Mouse (Mus musculus) heart, postnatal 0 days (tissue): ENCODE results near the gene Sco2. TPM values are rescaled to one million over a fixed set of nuclear protein-coding genes. Genes with fewer than 3 reads are reported as not detected.
A peak's percentile ranks its signal among the peaks of the same experiment; 100 is the strongest.

Experiments used
- ATAC-seq: fragments of 200-750 bp; cut with Nextera tagmentation; 2 replicates; pipeline ENCODE4 v1.8.0; 2017; ENCODE audit warnings: low read depth, moderate number of reproducible peaks, moderate library complexity; ENCODE audit not compliant: insufficient read depth
- DNase-seq: peaks from one replicate; pipeline ENCODE4 v3.0.0-alpha.2; 2016; ENCODE audit warnings: low spot score
- H3K27ac ChIP-seq: fragments of 300-500 bp; sonication (generic); 2 replicates; pipeline ENCODE4 v1.5.1; 2014; ENCODE audit warnings: low read depth, mild to moderate bottlenecking
- H3K27me3 ChIP-seq: fragments of 300-500 bp; sonication (generic); 2 replicates; pipeline ENCODE4 v1.6.1; 2014; ENCODE audit warnings: low read length, mixed read lengths; ENCODE audit not compliant: control insufficient read depth, insufficient read depth
- H3K36me3 ChIP-seq: fragments of 300-500 bp; sonication (generic); replicated peaks from 2 replicates; pipeline ENCODE4 v1.6.1; 2014; ENCODE audit warnings: low read length, mixed read lengths; ENCODE audit not compliant: control insufficient read depth, insufficient read depth
- H3K4me1 ChIP-seq: fragments of 300-500 bp; sonication (generic); 2 replicates; pipeline ENCODE4 v1.6.1; 2014; ENCODE audit warnings: antibody characterized with exemption; ENCODE audit not compliant: control insufficient read depth, insufficient read depth
- H3K4me2 ChIP-seq: fragments of 300-500 bp; sonication (generic); 2 replicates; pipeline ENCODE4 v1.6.1; 2014; ENCODE audit warnings: low read depth, mild to moderate bottlenecking, low read length, moderate library complexity
- H3K4me3 ChIP-seq: fragments of 300-500 bp; sonication (generic); 2 replicates; pipeline ENCODE4 v1.5.1; 2014; ENCODE audit warnings: low read depth, low read length
- H3K9ac ChIP-seq: fragments of 300-500 bp; sonication (generic); replicated peaks from 2 replicates; pipeline ENCODE4 v1.6.1; 2014; ENCODE audit warnings: low read depth, low read length, mixed read lengths
- H3K9me3 ChIP-seq: fragments of 300-500 bp; sonication (generic); replicated peaks from 2 replicates; pipeline ENCODE4 v1.6.1; 2016; ENCODE audit warnings: low read length; ENCODE audit not compliant: control insufficient read depth
- CTCF ChIP-seq: IDR thresholded peaks from 2 replicates; pipeline ENCODE4 v1.5.1; 2016; ENCODE audit warnings: antibody characterized with exemption, control low read depth, low read depth
- EP300 ChIP-seq: IDR thresholded peaks from 2 replicates; pipeline ENCODE4 v1.6.1; 2016; ENCODE audit warnings: antibody characterized with exemption, low read depth
- WGBS: fragments of 180-500 bp; shearing (Covaris S2); extraction: QIAGEN DNeasy Blood & Tissue Kit; methylation state at CpG from one replicate; pipeline ENCODE4 v1.1.7; 2014; 5-methylcytosine and 5-hydroxymethylcytosine counted together
- polyA plus RNA-seq: library from polyadenylated mRNA; unstranded; fragments of >200 nt; fragmentation: Nextera tagmentation; extraction: Ambion mirVana; gene quantifications from 2 replicates; pipeline ENCODE4 v1.2.1, GENCODE M21; 2015
- total RNA-seq: library from RNA; depleted of rRNA; stranded (reverse); fragments of >200 nt; gene quantifications from 2 replicates; pipeline ENCODE4 v1.2.3, GENCODE M21; 2014; ENCODE audit warnings: low replicate concordance; rRNA removed

Sco2 gene
- total and polyA plus RNA-seq, 2 experiments from 2014 or later: 9.4 to 30.6 TPM

DNA sequence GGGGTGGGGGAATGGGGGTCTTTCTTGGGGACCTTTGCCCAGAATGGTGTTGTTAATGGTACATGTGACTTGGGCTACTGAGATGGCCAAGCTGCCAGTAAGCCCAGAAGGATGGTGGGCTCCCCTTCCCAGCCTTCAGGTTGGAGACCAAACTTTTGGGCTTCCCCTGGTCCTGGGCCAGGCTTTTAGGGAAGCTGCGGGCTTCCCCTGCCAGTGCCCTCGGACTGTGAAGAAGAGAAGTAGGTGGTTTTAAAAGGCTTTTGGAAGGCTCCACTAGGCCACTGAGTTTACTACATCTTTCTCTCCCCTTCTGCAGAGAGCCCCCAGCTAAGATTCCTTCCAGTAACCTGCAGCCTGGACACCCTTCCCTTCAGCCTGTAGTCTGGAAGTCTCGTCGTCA lies 50.0 kb downstream of the Sco2 start:
- no peak overlapping the region for H3K9ac ChIP-seq
- peaks cover 25% of the 10 kb centered on the region for H3K27me3 ChIP-seq
- H3K4me1 ChIP-seq: peaks cover 4% of the 10 kb centered on the region; the same call in 1 of the 2 replicates
- DNase-seq (no peak), ATAC-seq (no peak)
- no peaks in the 10 kb centered on the region for H3K36me3 ChIP-seq
- H3K27ac ChIP-seq: no peak overlapping the region
- H3K4me3 ChIP-seq: no peak overlapping the region
- no peak overlapping the region for H3K4me2 ChIP-seq
- WGBS: 86% methylated on average over 4 of the region's 4 CpGs
- H3K9me3 ChIP-seq: no peaks in the 10 kb centered on the region
- TF ChIP-seq CTCF: no peak
- TF ChIP-seq EP300: no peak

DNA sequence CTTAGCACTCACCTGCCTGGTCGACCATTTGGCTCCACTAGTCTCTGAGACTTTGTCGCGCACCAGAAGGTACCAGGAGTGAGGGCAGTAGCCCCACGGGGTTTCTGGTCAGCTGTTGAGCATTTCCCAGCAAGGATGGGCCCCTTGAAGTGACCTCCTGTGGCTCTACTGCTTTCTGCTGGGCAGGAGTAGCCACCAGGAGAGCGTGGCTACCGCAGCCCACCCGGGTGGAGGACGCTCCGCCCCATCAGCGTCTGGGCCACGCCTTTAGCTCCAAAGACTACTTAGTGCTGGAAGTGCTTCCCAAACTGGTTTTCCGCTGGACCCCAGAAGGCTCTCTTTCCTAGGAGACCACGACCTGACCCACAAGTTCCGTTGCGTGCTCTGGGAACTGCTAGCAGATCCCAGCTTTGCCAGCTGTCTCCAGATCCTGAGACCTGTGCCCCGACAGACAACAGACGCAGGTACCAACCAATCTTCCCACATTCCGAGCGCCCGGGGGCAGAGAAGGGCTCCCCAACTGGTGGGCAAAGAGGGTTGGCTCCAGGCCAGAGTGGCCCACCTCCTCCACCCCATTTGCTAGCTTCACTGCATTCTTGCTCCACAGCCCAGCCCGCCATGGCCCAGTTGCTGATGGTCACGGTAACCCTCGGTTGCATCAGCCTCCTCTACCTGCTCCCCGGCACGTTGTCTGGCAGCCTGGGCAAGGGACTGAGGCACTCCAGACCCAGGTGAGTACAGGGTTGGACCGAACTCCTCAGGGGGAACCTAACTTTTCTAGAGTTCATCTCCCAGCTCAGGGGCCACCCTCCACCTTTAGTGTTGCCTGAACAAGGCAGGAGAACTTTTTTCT lies 50.8 kb downstream of the Sco2 start, which contains the start of gene Adm2:
Gene Adm2, plus strand, starts transcription at position 51 of the 853 bp plus-strand sequence.
- 5% methylated on average over 26 of the region's 26 CpGs for WGBS
- Histone ChIP-seq H3K4me2 (peak within 1 kb of the TSS; percentile 55), H3K9ac (no peak within 1 kb of the TSS), H3K27me3 (peaks cover 25% of the 10 kb centered on the region), H3K27ac (no peak within 1 kb of the TSS), H3K4me3 (peak within 1 kb of the TSS; percentile 21), H3K4me1 (peaks cover 4% of the 10 kb centered on the region; the same call in 1 of the 2 replicates), H3K9me3 (no peaks in the 10 kb centered on the region), H3K36me3 (no peaks in the 10 kb centered on the region)
- TF ChIP-seq EP300 (no peak), CTCF (no peak)
- no peak for DNase-seq
- no peak; the same call in 1 of the 2 replicates for ATAC-seq

Other genes with a start within 250 kb of the Sco2 start
- 14.9 and 17.4 TPM in 2 replicates for gene Hdac10, start 245.1 kb downstream of the Sco2 start, total RNA-seq
- gene Hdac10, start 245.1 kb downstream of the Sco2 start, polyA plus RNA-seq: 10.7 and 10.8 TPM in 2 replicates
- 7.1 and 55.2 TPM in 2 replicates for gene Mapk12, start 233.1 kb downstream of the Sco2 start, total RNA-seq
- gene Mapk12, start 233.1 kb downstream of the Sco2 start, polyA plus RNA-seq: 18.6 and 18.9 TPM in 2 replicates
- gene Mapk11, start 224.2 kb downstream of the Sco2 start, total RNA-seq: 1.0 and 4.9 TPM in 2 replicates
- gene Mapk11, start 224.2 kb downstream of the Sco2 start, polyA plus RNA-seq: 2.5 and 2.6 TPM in 2 replicates
- gene Plxnb2, start 193.1 kb downstream of the Sco2 start, total RNA-seq: 153 and 199 TPM in 2 replicates
- 51.6 and 54.5 TPM in 2 replicates for gene Plxnb2, start 193.1 kb downstream of the Sco2 start, polyA plus RNA-seq
- gene Dennd6b, start 177.3 kb downstream of the Sco2 start, total RNA-seq: 15.2 and 19.2 TPM in 2 replicates
- gene Dennd6b, start 177.3 kb downstream of the Sco2 start, polyA plus RNA-seq: 14.5 and 14.8 TPM in 2 replicates
- gene Ppp6r2, start 162.3 kb downstream of the Sco2 start, total RNA-seq: 65.1 and 98.4 TPM in 2 replicates
- gene Ppp6r2, start 162.3 kb downstream of the Sco2 start, polyA plus RNA-seq: 27.4 and 27.7 TPM in 2 replicates
- 113 and 147 TPM in 2 replicates for gene Sbf1, start 58.5 kb downstream of the Sco2 start, total RNA-seq
- gene Sbf1, start 58.5 kb downstream of the Sco2 start, polyA plus RNA-seq: 17.7 and 25.6 TPM in 2 replicates
- gene Adm2, start 51.1 kb downstream of the Sco2 start, total RNA-seq: not detected in 2 replicates
- gene Adm2, start 51.1 kb downstream of the Sco2 start, polyA plus RNA-seq: not detected in 2 replicates
- not detected in 2 replicates for gene Miox, start 39.4 kb downstream of the Sco2 start, total RNA-seq
- not detected in 2 replicates for gene Miox, start 39.4 kb downstream of the Sco2 start, polyA plus RNA-seq
- gene Lmf2, start 18.2 kb downstream of the Sco2 start, total RNA-seq: 26.9 and 33.5 TPM in 2 replicates
- 31.4 and 33.3 TPM in 2 replicates for gene Lmf2, start 18.2 kb downstream of the Sco2 start, polyA plus RNA-seq
- 83.8 and 136 TPM in 2 replicates for gene Ncaph2, start 18.1 kb downstream of the Sco2 start, total RNA-seq
- gene Ncaph2, start 18.1 kb downstream of the Sco2 start, polyA plus RNA-seq: 59.4 and 64.3 TPM in 2 replicates
- gene Tymp, start 3.2 kb upstream of the Sco2 start, total RNA-seq: 1.6 and 7.2 TPM in 2 replicates
- gene Tymp, start 3.2 kb upstream of the Sco2 start, polyA plus RNA-seq: 1.3 and 1.4 TPM in 2 replicates
- 0.46 TPM in 1 of 2 replicates, not detected in the other for gene Odf3b, start 5.4 kb upstream of the Sco2 start, total RNA-seq
- 0.67 and 1.7 TPM in 2 replicates for gene Odf3b, start 5.4 kb upstream of the Sco2 start, polyA plus RNA-seq
- not detected in 2 replicates for gene Klhdc7b, start 11.1 kb upstream of the Sco2 start, total RNA-seq
- not detected in 2 replicates for gene Klhdc7b, start 11.1 kb upstream of the Sco2 start, polyA plus RNA-seq
- gene Syce3, start 36.7 kb upstream of the Sco2 start, total RNA-seq: not detected in 2 replicates
- gene Syce3, start 36.7 kb upstream of the Sco2 start, polyA plus RNA-seq: not detected in 2 replicates
- gene Cpt1b, start 52.0 kb upstream of the Sco2 start, total RNA-seq: 600 and 674 TPM in 2 replicates
- gene Cpt1b, start 52.0 kb upstream of the Sco2 start, polyA plus RNA-seq: 400 and 412 TPM in 2 replicates
- 0.12 TPM in 1 of 2 replicates, not detected in the other for gene C730034F03Rik, start 55.7 kb upstream of the Sco2 start, total RNA-seq
- gene C730034F03Rik, start 55.7 kb upstream of the Sco2 start, polyA plus RNA-seq: 2.0 and 2.4 TPM in 2 replicates
- 0.08 and 2.4 TPM in 2 replicates for gene Gm44502, start 55.9 kb upstream of the Sco2 start, total RNA-seq
- gene Gm44502, start 55.9 kb upstream of the Sco2 start, polyA plus RNA-seq: 0.80 and 0.82 TPM in 2 replicates
- gene Chkb, start 56.1 kb upstream of the Sco2 start, total RNA-seq: 64.5 and 78.3 TPM in 2 replicates
- 130 and 142 TPM in 2 replicates for gene Chkb, start 56.1 kb upstream of the Sco2 start, polyA plus RNA-seq
- gene Mapk8ip2, start 80.1 kb upstream of the Sco2 start, total RNA-seq: 0.84 TPM in 1 of 2 replicates, not detected in the other
- gene Mapk8ip2, start 80.1 kb upstream of the Sco2 start, polyA plus RNA-seq: 0.15 and 0.23 TPM in 2 replicates
- gene Arsa, start 103.6 kb upstream of the Sco2 start, total RNA-seq: 14.1 and 17.6 TPM in 2 replicates
- gene Arsa, start 103.6 kb upstream of the Sco2 start, polyA plus RNA-seq: 10.4 and 12.7 TPM in 2 replicates
- 17.1 and 26.5 TPM in 2 replicates for gene Shank3, start 125.8 kb upstream of the Sco2 start, total RNA-seq
- gene Shank3, start 125.8 kb upstream of the Sco2 start, polyA plus RNA-seq: 0.81 and 1.1 TPM in 2 replicates
- not detected in 2 replicates for gene Acr, start 194.5 kb upstream of the Sco2 start, total RNA-seq
- 0.23 TPM in 1 of 2 replicates, not detected in the other for gene Acr, start 194.5 kb upstream of the Sco2 start, polyA plus RNA-seq
- gene Rabl2, start 218.1 kb upstream of the Sco2 start, total RNA-seq: 9.6 and 12.7 TPM in 2 replicates
- 9.2 and 10.3 TPM in 2 replicates for gene Rabl2, start 218.1 kb upstream of the Sco2 start, polyA plus RNA-seq